Mouse (Mus musculus) liver, embryonic 15.5 days (tissue): Measurements from ENCODE around the gene Renbp. TPM values are rescaled to one million over a fixed set of nuclear protein-coding genes. Genes with fewer than 3 reads are reported as not detected.

Experiments
- ATAC-seq: fragments of 200-750 bp; cut with Nextera tagmentation; 2 replicates; pipeline ENCODE4 v1.8.0; 2017; ENCODE audit warnings: moderate number of reproducible peaks, mild to moderate bottlenecking, moderate library complexity; ENCODE audit not compliant: insufficient read depth
- H3K27ac ChIP-seq: fragments of 300-500 bp; sonication (generic); replicated peaks from 2 replicates; pipeline ENCODE4 v1.5.1; 2015; ENCODE audit warnings: mild to moderate bottlenecking, inconsistent platforms
- H3K27me3 ChIP-seq: fragments of 300-500 bp; sonication (generic); 2 replicates; pipeline ENCODE4 v1.6.1; 2015; ENCODE audit warnings: mild to moderate bottlenecking, inconsistent platforms
- H3K36me3 ChIP-seq: fragments of 300-500 bp; sonication (generic); replicated peaks from 2 replicates; pipeline ENCODE4 v1.6.1; 2015; ENCODE audit warnings: moderate library complexity, mild to moderate bottlenecking, inconsistent platforms
- H3K4me1 ChIP-seq: fragments of 300-500 bp; sonication (generic); replicated peaks from 2 replicates; pipeline ENCODE4 v1.6.1; 2015; ENCODE audit warnings: inconsistent platforms
- H3K4me2 ChIP-seq: fragments of 300-500 bp; sonication (generic); 2 replicates; pipeline ENCODE4 v1.6.1; 2015; ENCODE audit warnings: moderate library complexity, mild to moderate bottlenecking, inconsistent platforms
- H3K4me3 ChIP-seq: fragments of 300-500 bp; sonication (generic); replicated peaks from 2 replicates; pipeline ENCODE4 v1.5.1; 2015; ENCODE audit warnings: mild to moderate bottlenecking, inconsistent platforms
- H3K9ac ChIP-seq: fragments of 300-500 bp; sonication (generic); 2 replicates; pipeline ENCODE4 v1.6.1; 2015; ENCODE audit warnings: moderate library complexity, mild to moderate bottlenecking, inconsistent platforms
- H3K9me3 ChIP-seq: fragments of 300-500 bp; sonication (generic); replicated peaks from 2 replicates; pipeline ENCODE4 v1.6.1; 2016; ENCODE audit warnings: inconsistent platforms
- WGBS: fragments of 180-500 bp; shearing (Covaris S2); methylation state at CpG from one replicate; pipeline ENCODE4 v1.1.7; 2015; ENCODE audit warnings: mixed read lengths; ENCODE audit not compliant: insufficient replicate concordance; 5-methylcytosine and 5-hydroxymethylcytosine counted together
- polyA plus RNA-seq: library from polyadenylated mRNA; unstranded; fragments of >200 nt; fragmentation: Nextera tagmentation; extraction: Ambion mirVana; gene quantifications from 2 replicates; pipeline ENCODE4 v1.2.1, GENCODE M21; 2015

Gene Renbp
- polyA plus RNA-seq, result 19.6 and 22.6 TPM in 2 replicates

DNA sequence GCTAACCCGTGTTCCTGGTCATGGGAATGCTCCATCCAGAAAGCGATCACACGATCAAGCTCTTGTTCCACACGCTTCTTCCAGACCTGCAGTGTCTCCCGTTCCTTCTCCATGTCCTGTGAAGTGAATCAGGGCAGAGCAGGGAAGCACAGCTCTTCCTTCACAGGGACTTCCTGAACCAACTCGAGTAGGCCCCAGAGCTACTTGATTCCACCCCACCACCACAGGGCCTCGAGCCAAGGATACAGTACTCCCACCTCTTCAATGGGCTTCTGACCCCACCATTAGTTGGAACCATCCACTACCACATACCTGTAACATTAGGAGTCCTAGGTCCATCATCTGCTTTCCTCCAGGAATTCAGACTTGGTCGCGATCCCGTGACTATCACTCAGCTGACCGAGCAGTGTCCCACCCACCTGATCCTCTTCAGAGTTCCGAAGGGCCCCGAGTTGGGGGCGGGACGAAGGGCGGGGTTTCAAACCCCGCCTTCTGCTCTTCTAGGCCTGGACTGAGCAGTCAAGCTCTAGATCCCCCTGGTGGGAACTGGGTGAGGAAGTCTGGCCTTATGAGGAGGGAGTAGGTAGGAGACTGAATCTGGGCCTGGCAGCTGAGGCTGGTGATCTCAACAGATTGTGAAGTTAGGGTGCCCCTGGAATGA lies at the start of gene Renbp:
Gene Renbp, minus strand, starts transcription at position 449 of the 661 bp plus-strand sequence.
- H3K9ac ChIP-seq, result 0 out of 2 replicates have a peak within 1 kb of the TSS, but pooled peaks have one; percentile 18
- H3K9me3 ChIP-seq, result no peaks in the 10 kb centered on the region
- no peak within 1 kb of the TSS for H3K27ac ChIP-seq
- H3K4me3 ChIP-seq, result peak within 1 kb of the TSS; percentile 33
- peak within 1 kb of the TSS; percentile 52 for H3K4me2 ChIP-seq
- ATAC-seq, result peak; percentile 85
- H3K27me3 ChIP-seq, result no peaks in the 10 kb centered on the region
- H3K4me1 ChIP-seq, result peaks cover 26% of the 10 kb centered on the region
- 32% methylated on average over 17 of the region's 17 CpGs for WGBS
- no peaks in the 10 kb centered on the region for H3K36me3 ChIP-seq

- H3K4me1 ChIP-seq, result no peaks in the 10 kb centered on the region
- 73% methylated on average over 1 of the region's 1 CpGs for WGBS
- no peak overlapping the region for H3K4me2 ChIP-seq
- H3K36me3 ChIP-seq, result no peaks in the 10 kb centered on the region
- H3K9me3 ChIP-seq, result no peaks in the 10 kb centered on the region
- no peak for ATAC-seq
- no peak overlapping the region for H3K4me3 ChIP-seq
- no peaks in the 10 kb centered on the region for H3K27me3 ChIP-seq
- H3K9ac ChIP-seq, result no peak overlapping the region
- H3K27ac ChIP-seq, result no peak overlapping the region
These were observed 47.1 kb upstream of the Renbp start for GRCm38 (mm10) chrX:73977783-73978182.

DNA sequence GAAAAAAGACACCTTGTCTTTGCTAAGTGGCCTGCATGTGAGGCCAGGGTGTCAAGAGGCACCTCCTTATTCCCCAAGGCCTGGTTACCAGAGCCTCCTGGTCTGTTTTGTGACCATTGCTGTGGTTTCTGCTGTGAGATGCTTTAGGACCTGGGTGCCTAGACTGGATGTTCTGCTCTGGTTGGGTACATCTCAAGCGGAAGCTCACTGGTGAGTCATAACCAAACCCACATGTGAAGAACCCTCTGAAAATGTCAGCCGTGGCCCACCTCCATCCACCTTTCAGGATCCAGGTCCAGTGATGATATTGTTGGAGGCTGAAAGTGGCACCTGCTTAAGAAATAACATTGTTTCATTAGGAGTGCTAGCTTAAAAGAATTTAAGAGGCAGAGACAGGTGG lies 45.6 kb upstream of the Renbp start:
- ATAC-seq, result no peak
- Histone ChIP-seq H3K36me3 (no peaks in the 10 kb centered on the region), H3K4me3 (no peak overlapping the region), H3K27ac (no peak overlapping the region), H3K4me1 (peaks cover 10% of the 10 kb centered on the region), H3K4me2 (no peak overlapping the region), H3K27me3 (no peaks in the 10 kb centered on the region), H3K9ac (no peak overlapping the region), H3K9me3 (no peaks in the 10 kb centered on the region)
- 73% methylated on average over 2 of the region's 2 CpGs for WGBS

GRCm38 (mm10) chrX:73972774-73973173 lies 42.1 kb upstream of the Renbp start:
- ATAC-seq, result no peak
- no peaks in the 10 kb centered on the region for H3K36me3 ChIP-seq
- H3K27me3 ChIP-seq, result no peaks in the 10 kb centered on the region
- H3K4me1 ChIP-seq, result peaks cover 29% of the 10 kb centered on the region
- H3K9ac ChIP-seq, result no peak overlapping the region
- H3K9me3 ChIP-seq, result no peaks in the 10 kb centered on the region
- no peak overlapping the region for H3K4me3 ChIP-seq
- H3K27ac ChIP-seq, result 0 out of 2 replicates have a peak overlapping the region, but pooled peaks have one; percentile 99
- WGBS, result 57% methylated on average over 4 of the region's 4 CpGs
- H3K4me2 ChIP-seq, result no peak overlapping the region

GRCm38 (mm10) chrX:73970781-73971180 lies 40.1 kb upstream of the Renbp start:
- H3K27ac ChIP-seq, result peak overlapping the region; percentile 99
- H3K27me3 ChIP-seq, result no peaks in the 10 kb centered on the region
- no peaks in the 10 kb centered on the region for H3K36me3 ChIP-seq
- H3K4me3 ChIP-seq, result no peak overlapping the region
- no peaks in the 10 kb centered on the region for H3K9me3 ChIP-seq
- H3K4me1 ChIP-seq, result peaks cover 29% of the 10 kb centered on the region
- peak overlapping the region; percentile 40 for H3K4me2 ChIP-seq
- peak; percentile 27 for ATAC-seq
- no peak overlapping the region for H3K9ac ChIP-seq

- peak overlapping the region; percentile 99 for H3K27ac ChIP-seq
- H3K9me3 ChIP-seq, result no peaks in the 10 kb centered on the region
- no peak overlapping the region for H3K4me3 ChIP-seq
- no peaks in the 10 kb centered on the region for H3K27me3 ChIP-seq
- H3K36me3 ChIP-seq, result no peaks in the 10 kb centered on the region; the same call in 1 of the 2 replicates
- peak overlapping the region; percentile 49 for H3K4me2 ChIP-seq
- WGBS, result 39% methylated on average over 2 of the region's 2 CpGs
- peak; percentile 64 for ATAC-seq
- H3K9ac ChIP-seq, result 0 out of 2 replicates have a peak overlapping the region, but pooled peaks have one; percentile 7
- peaks cover 29% of the 10 kb centered on the region for H3K4me1 ChIP-seq
These were observed 39.1 kb upstream of the Renbp start for GRCm38 (mm10) chrX:73969729-73970128.

- no peak overlapping the region for H3K4me3 ChIP-seq
- peak; percentile 23 for ATAC-seq
- peaks cover 35% of the 10 kb centered on the region for H3K4me1 ChIP-seq
- peak overlapping the region; percentile 99 for H3K27ac ChIP-seq
- H3K27me3 ChIP-seq, result no peaks in the 10 kb centered on the region
- peak overlapping the region; percentile 49 for H3K4me2 ChIP-seq
- no peaks in the 10 kb centered on the region for H3K9me3 ChIP-seq
- 46% methylated on average over 1 of the region's 1 CpGs for WGBS
- no peaks in the 10 kb centered on the region; the same call in 1 of the 2 replicates for H3K36me3 ChIP-seq
- 0 out of 2 replicates have a peak overlapping the region, but pooled peaks have one; percentile 21 for H3K9ac ChIP-seq
These were observed 38.5 kb upstream of the Renbp start for GRCm38 (mm10) chrX:73969167-73969566.

DNA sequence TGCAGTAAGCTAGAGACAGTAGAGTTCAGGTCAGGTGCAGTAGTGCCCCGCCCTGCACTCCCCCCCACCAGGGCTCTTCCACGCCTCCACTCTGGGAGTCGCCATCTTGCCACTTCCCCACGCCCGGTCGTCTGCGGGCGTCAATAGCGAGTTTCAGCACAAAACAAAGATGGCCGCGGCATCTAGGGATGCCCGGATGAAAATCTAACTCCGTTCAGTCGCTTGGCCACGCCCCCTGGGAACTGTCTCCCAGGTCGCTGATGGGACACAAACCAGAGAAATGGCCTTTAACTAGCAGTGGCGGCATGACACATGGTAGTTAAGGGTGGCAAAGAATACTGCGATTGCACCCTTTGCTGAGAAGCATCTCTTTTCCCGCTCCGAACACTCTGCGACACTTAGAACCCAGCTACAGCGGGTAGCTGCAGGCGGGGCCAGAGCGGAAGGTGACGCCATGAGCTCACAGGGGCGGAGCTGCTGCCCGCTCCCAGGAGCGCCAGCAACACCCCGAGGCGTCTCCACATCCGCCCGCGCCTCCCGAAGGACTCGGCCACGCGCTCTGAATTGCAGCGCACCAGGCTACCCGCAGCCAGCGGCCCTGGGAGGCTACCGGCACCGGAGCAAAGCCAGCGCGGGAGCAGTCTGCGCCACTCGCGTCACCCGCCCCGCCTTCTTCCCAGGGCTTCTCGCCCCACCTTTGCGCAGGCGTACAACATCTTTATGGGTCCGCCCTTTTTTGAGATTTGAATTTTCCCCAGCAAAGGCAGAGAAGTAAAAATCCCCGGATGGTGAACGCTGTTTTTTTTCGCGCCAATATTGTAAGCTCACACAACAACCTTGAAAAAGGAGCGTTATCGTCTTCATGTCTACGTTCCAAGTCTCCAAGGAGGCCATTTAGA lies 36.8 kb upstream of the Renbp start:
- peak; percentile 67 for ATAC-seq
- WGBS, result 10% methylated on average over 60 of the region's 60 CpGs

DNA sequence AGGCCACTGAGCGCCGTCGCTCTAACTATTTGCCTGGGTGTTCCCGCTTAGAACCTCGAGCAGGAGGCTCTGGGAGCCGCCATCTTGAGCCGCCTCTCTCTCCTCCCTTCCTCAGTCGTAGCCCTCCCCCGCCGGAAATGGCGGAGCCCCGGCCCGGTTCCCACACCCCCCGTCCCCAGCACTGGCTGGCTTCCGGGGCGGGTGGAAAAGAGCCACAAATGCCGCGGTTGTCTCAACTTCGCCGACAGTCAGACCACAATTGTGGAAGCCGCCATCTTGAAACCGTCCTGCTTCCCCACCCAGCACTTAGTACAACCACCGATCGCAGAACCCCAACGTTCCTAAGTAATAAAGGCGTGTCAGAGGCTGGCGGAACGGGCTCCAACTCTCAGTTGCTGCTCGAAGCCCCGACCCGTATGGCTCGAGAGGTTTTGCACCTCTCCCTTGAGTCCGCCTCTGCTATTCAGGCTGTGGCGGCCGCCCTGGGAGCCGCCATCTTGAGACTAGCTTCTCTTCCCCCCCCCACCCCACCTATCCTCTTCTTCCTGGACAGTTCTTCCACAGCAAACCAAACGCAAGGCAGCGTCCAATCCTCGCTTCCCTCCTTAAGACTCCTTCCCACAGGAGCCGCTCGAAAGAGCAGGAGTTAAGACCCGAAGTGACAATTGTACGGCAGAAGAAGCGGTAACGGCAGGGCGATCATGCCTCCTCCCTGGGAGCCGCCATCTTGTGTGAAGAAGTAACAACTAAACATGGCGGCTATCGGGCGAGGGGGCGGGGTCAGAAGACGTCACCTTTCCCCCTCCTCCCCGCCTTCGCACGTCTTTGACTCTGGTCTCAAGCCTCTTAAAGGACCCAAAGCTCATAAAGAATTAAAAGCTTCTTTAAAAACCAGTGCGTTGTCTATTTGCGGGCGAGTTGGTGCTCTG lies 35.9 kb upstream of the Renbp start, which contains the start of gene Hcfc1:
Gene Hcfc1, minus strand, starts transcription at position 110 of the 929 bp plus-strand sequence.
- 14% methylated on average over 58 of the region's 58 CpGs for WGBS
- peak within 1 kb of the TSS; percentile 78 for H3K4me2 ChIP-seq
- peak within 1 kb of the TSS; percentile 72 for H3K9ac ChIP-seq
- peak within 1 kb of the TSS; percentile 77 for H3K4me3 ChIP-seq
- H3K4me1 ChIP-seq, result peaks cover 49% of the 10 kb centered on the region
- peak within 1 kb of the TSS; percentile 99 for H3K27ac ChIP-seq
- no peaks in the 10 kb centered on the region for H3K9me3 ChIP-seq
- ATAC-seq, result peak; percentile 40
- H3K27me3 ChIP-seq, result no peaks in the 10 kb centered on the region
- H3K36me3 ChIP-seq, result peaks cover 12% of the 10 kb centered on the region

More for the DNA sequence above, 36.8 kb upstream of the Renbp start:
- peaks cover 3% of the 10 kb centered on the region; the same call in 1 of the 2 replicates for H3K36me3 ChIP-seq
- H3K9ac ChIP-seq, result peak overlapping the region; percentile 72
- peaks cover 52% of the 10 kb centered on the region for H3K4me1 ChIP-seq
- no peaks in the 10 kb centered on the region for H3K27me3 ChIP-seq
- H3K9me3 ChIP-seq, result no peaks in the 10 kb centered on the region
- peak overlapping the region; percentile 78 for H3K4me2 ChIP-seq
- H3K27ac ChIP-seq, result peak overlapping the region; percentile 99
- H3K4me3 ChIP-seq, result peak overlapping the region; percentile 77

DNA sequence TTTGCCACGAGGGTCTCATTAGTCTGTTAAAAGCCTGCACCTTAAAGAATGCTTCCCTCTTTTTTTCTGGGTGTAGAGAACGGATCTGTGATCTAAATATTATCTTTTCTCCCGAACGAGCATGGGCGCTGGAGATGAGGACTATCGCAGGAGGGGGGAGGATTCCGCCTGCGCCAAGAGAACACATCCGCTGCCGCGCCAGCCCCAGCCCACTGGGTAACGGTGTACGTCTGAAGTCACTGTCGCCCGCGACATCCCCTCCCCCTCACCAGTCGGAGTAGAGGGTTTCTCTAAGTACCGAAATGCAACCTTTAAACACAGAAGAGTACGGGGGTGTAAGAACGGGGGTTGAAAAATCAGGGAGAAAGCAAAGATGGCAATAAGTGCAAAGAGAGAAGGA lies 34.7 kb upstream of the Renbp start:
- peak overlapping the region; percentile 72 for H3K9ac ChIP-seq
- ATAC-seq, result no peak

More for the DNA sequence above, 34.7 kb upstream of the Renbp start:
- Histone ChIP-seq H3K27me3 (no peaks in the 10 kb centered on the region), H3K36me3 (peaks cover 24% of the 10 kb centered on the region), H3K4me3 (peak overlapping the region; percentile 77), H3K27ac (peak overlapping the region; percentile 99), H3K4me2 (peak overlapping the region; percentile 78), H3K9me3 (no peaks in the 10 kb centered on the region), H3K4me1 (peaks cover 43% of the 10 kb centered on the region)
- WGBS, result 10% methylated on average over 20 of the region's 20 CpGs
